Mouse (Mus musculus): ENCODE data around the gene Fgfr2. TPM values are rescaled to one million over a fixed set of nuclear protein-coding genes. Genes with fewer than 3 reads are reported as not detected.

Gene Fgfr2
- polyA plus RNA-seq, 1 experiment from 2014 or later, result 137 TPM

DNA sequence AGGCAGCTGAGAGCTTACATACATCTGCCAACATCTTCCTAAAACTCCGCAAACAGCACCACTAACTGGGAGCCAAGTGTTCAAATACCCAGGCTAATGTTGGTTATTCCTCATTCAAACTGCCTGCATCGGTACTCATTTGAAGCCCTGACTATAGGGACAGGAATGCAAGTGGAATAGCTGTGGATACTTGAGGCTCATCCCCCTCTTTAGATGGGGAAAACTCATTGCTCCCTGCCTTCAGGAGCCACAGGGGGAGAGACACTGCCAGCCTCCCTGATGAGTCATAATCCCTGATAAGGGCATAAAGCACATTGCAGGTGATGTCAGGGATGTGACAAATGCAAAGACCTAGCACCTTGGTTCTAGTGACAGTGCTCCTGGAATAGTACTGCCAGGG, 2814.0 kb downstream of the Fgfr2 start:
- no peak for ATAC-seq (ENCODE audit: insufficient number of reproducible peaks, low FRiP score, low TSS enrichment, low read depth)
- Histone ChIP-seq H3K36me3 (no peaks in the 10 kb centered on the region), H3K27me3 (no peaks in the 10 kb centered on the region), H3K4me3 (replicated peaks) (no peak overlapping the region), H3K9me3 (replicated peaks) (no peaks in the 10 kb centered on the region), H3K4me1 (peaks cover 7% of the 10 kb centered on the region), H3K4me2 (replicated peaks) (no peak overlapping the region), H3K9ac (no peak overlapping the region), H3K27ac (replicated peaks) (0 out of 2 replicates have a peak overlapping the region, but pooled peaks have one; percentile 3)
- WGBS, result 70% methylated on average over 2 of the region's 2 CpGs

DNA sequence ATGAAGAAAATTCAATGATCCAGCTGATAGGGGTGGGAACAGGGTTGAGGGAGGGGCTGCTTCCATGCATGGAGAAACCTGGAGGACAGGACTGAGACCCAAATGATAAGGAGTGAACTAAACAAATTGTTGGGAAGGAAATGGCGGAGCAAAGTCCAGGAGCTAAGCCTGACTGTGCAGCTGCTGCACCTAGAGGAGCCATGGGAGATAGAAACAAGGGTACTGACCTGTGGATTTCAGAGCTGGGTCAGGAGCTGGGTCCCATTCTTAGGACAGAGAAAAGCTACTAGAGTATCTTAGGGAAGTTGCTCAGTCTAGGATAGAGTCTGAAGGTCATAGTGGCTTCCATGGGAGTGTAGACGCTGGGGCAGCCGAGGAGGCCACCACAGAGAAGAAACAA, 2816.1 kb downstream of the Fgfr2 start:
- H3K9ac ChIP-seq, result no peak overlapping the region
- H3K4me2 ChIP-seq (replicated peaks), result no peak overlapping the region
- no peak overlapping the region for H3K4me3 ChIP-seq (replicated peaks)
- peaks cover 20% of the 10 kb centered on the region for H3K4me1 ChIP-seq
- H3K27me3 ChIP-seq, result no peaks in the 10 kb centered on the region
- no peaks in the 10 kb centered on the region for H3K9me3 ChIP-seq (replicated peaks)
- no peak for ATAC-seq (ENCODE audit: insufficient number of reproducible peaks, low FRiP score, low TSS enrichment, low read depth)
- H3K36me3 ChIP-seq, result no peaks in the 10 kb centered on the region
- 89% methylated on average over 3 of the region's 3 CpGs for WGBS
- H3K27ac ChIP-seq (replicated peaks), result no peak overlapping the region

DNA sequence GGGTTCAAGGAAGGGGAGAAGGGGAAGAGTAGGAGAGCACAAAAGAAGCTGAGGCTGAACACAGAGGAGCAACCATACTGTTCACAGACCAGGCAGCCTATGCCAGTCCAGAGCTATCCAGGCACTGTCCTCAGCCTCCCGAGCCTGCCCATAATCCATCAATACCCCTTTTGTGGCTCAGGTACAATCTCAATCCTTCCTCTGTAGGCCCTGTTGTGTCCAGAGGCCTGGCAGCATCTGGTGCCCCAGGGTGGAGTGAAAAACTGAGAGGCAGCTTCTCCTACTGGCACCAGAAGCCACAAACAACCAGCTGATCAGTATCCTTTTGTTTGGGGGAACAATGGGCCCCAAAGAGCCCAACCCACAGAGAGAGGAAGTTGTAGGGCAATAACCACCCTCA, 2818.5 kb downstream of the Fgfr2 start:
- ATAC-seq (ENCODE audit: insufficient number of reproducible peaks, low FRiP score, low TSS enrichment, low read depth), result no peak
- no peak overlapping the region for H3K4me2 ChIP-seq (replicated peaks)
- H3K36me3 ChIP-seq, result no peaks in the 10 kb centered on the region
- WGBS, result 56% methylated on average over 1 of the region's 1 CpGs
- H3K9me3 ChIP-seq (replicated peaks), result no peaks in the 10 kb centered on the region
- H3K9ac ChIP-seq, result no peak overlapping the region
- peaks cover 23% of the 10 kb centered on the region for H3K4me1 ChIP-seq
- no peak overlapping the region for H3K4me3 ChIP-seq (replicated peaks)
- no peaks in the 10 kb centered on the region for H3K27me3 ChIP-seq
- H3K27ac ChIP-seq (replicated peaks), result no peak overlapping the region

DNA sequence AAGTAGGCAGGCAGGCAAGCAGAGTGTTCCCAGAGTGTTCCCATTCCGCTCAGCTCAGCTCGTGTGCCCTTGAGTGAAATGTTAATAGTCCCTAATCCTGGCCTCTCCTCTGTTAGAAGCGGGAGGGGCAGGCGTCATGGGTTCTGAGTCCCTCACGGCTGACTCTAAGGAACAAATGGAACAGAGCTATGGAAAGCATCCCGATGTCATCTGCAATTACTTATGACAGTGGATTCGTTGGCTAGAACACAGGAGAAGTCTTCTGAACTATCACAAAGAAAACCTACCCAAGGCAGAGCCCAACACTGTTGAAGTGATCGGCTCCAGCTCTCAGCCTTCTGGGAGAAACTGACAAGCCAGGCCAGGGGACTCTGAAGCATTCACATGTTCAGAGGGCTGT, 2819.7 kb downstream of the Fgfr2 start:
- Histone ChIP-seq H3K9me3 (replicated peaks) (no peaks in the 10 kb centered on the region), H3K36me3 (no peaks in the 10 kb centered on the region), H3K4me3 (replicated peaks) (no peak overlapping the region), H3K9ac (no peak overlapping the region), H3K4me2 (replicated peaks) (no peak overlapping the region), H3K4me1 (peaks cover 30% of the 10 kb centered on the region), H3K27ac (replicated peaks) (peak overlapping the region; percentile 73), H3K27me3 (no peaks in the 10 kb centered on the region)
- ATAC-seq (ENCODE audit: insufficient number of reproducible peaks, low FRiP score, low TSS enrichment, low read depth), result peak; percentile 40; the same call in 1 of the 2 replicates
- WGBS, result 26% methylated on average over 8 of the region's 8 CpGs

DNA sequence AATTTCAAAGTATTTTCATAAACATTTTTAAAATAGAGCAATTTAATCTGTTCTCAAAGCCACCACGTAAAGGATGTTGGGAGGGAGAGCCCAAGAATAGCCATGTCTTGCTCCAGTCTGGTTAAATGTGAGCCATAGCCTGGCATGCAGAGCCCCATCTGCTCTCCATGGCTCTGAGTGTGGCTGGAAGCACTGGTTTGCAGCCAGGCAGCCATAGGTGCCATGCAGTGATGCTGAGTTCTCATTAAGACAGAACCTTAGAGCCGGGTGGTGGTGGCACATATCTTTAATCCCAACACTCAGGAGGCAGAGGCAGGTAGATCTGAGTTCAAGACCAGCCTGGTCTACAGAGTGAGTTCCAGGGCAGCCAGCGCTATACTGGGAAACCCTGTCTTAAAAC, 2822.5 kb downstream of the Fgfr2 start:
- no peak overlapping the region for H3K27ac ChIP-seq (replicated peaks)
- no peak overlapping the region for H3K4me3 ChIP-seq (replicated peaks)
- no peak for ATAC-seq (ENCODE audit: insufficient number of reproducible peaks, low FRiP score, low TSS enrichment, low read depth)
- no peaks in the 10 kb centered on the region for H3K36me3 ChIP-seq
- no peak overlapping the region for H3K4me2 ChIP-seq (replicated peaks)
- H3K27me3 ChIP-seq, result no peaks in the 10 kb centered on the region
- no peaks in the 10 kb centered on the region for H3K9me3 ChIP-seq (replicated peaks)
- whole genome bisulfite sequencing, result 88% methylated on average over 3 of the region's 3 CpGs
- H3K4me1 ChIP-seq, result peaks cover 31% of the 10 kb centered on the region
- no peak overlapping the region for H3K9ac ChIP-seq

DNA sequence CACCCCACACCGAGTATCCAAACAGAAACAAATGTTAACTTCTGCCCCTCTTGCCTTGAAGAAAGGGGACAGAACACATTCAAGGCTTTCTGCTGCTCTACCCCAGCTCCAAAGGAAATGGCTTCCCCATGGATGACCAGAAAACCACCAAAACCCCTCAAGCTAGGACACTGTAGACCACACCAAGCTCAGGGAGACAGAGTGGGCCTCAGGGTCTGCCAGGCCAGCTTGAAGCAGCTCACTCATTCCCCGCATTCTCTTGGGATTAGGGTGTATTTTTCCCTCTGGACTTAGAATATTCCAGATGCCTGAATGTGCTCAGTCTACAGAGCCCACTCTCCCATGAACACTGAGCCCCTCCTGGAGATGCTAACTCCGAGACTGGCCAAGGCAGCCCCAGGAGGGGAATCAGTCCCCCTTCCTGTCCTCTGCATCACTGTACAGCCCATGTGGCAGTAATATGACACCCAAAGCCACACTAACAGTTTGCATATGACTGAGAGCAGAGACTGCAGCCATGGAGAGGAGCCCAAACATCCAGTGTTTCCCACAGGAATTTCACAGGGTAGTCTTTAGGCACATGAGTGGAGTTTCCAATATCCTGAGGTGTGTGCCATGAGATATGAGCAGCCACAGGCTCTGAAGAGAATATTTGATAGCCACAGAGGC, 2824.1 kb downstream of the Fgfr2 start:
- H3K9me3 ChIP-seq (replicated peaks), result no peaks in the 10 kb centered on the region
- H3K4me3 ChIP-seq (replicated peaks), result no peak overlapping the region
- H3K27me3 ChIP-seq, result no peaks in the 10 kb centered on the region
- 29% methylated on average over 3 of the region's 3 CpGs for WGBS
- H3K27ac ChIP-seq (replicated peaks), result peak overlapping the region; percentile 84
- peaks cover 30% of the 10 kb centered on the region for H3K4me1 ChIP-seq
- no peak overlapping the region for H3K4me2 ChIP-seq (replicated peaks)
- ATAC-seq (ENCODE audit: insufficient number of reproducible peaks, low FRiP score, low TSS enrichment, low read depth), result peak; percentile 87
- H3K36me3 ChIP-seq, result no peaks in the 10 kb centered on the region
- no peak overlapping the region for H3K9ac ChIP-seq

DNA sequence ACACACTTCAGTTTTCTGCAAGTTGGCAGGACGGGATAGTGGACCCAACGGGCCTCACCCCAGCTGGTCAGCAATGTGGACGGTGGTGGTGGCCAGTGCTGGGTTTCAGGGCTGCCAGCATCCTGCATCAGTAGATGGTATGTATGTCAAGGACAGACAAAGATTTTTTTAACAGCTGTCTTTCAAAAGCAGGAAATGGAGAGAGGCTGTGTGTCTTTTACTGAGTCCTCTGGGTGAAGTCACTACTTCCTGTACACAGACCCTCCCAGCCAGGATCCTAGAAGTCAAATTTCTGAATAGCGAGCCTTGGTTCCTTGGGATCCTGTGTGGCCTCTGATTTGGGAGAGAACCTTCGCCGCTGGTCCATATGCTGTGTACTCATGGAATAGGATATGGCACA, 2832.0 kb downstream of the Fgfr2 start:
- no peak overlapping the region for H3K4me2 ChIP-seq (replicated peaks)
- H3K4me1 ChIP-seq, result peaks cover 60% of the 10 kb centered on the region
- no peak overlapping the region for H3K4me3 ChIP-seq (replicated peaks)
- WGBS, result 67% methylated on average over 6 of the region's 6 CpGs
- no peaks in the 10 kb centered on the region for H3K9me3 ChIP-seq (replicated peaks)
- no peak for ATAC-seq (ENCODE audit: insufficient number of reproducible peaks, low FRiP score, low TSS enrichment, low read depth)
- H3K9ac ChIP-seq, result no peak overlapping the region
- H3K27ac ChIP-seq (replicated peaks), result peak overlapping the region; percentile 89; the same call in 1 of the 2 replicates
- H3K36me3 ChIP-seq, result no peaks in the 10 kb centered on the region
- H3K27me3 ChIP-seq, result no peaks in the 10 kb centered on the region

DNA sequence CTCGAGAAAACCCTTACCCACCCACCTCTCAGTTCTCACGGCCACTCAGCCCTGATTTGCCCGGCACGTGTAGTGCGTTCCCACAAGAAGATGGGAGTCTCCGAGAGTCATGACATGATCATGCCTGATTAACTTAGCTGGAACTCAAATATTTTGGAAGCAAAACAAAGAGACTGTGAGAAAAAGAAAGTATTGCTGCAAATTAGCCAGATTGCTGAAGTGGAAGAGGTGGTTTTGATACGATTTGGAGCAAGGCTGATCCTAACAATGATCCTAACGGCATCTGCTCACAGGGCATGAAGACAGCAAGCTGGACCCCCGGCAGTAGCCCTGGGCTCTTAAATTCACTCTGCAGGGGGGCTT, 2833.7 kb downstream of the Fgfr2 start:
- Histone ChIP-seq H3K27me3 (no peaks in the 10 kb centered on the region), H3K4me1 (peaks cover 62% of the 10 kb centered on the region), H3K4me2 (replicated peaks) (peak overlapping the region; percentile 38), H3K27ac (replicated peaks) (peak overlapping the region; percentile 89), H3K9ac (no peak overlapping the region), H3K36me3 (no peaks in the 10 kb centered on the region), H3K4me3 (replicated peaks) (no peak overlapping the region), H3K9me3 (replicated peaks) (no peaks in the 10 kb centered on the region)
- WGBS, result 12% methylated on average over 9 of the region's 9 CpGs
- no peak for ATAC-seq (ENCODE audit: insufficient number of reproducible peaks, low FRiP score, low TSS enrichment, low read depth)

DNA sequence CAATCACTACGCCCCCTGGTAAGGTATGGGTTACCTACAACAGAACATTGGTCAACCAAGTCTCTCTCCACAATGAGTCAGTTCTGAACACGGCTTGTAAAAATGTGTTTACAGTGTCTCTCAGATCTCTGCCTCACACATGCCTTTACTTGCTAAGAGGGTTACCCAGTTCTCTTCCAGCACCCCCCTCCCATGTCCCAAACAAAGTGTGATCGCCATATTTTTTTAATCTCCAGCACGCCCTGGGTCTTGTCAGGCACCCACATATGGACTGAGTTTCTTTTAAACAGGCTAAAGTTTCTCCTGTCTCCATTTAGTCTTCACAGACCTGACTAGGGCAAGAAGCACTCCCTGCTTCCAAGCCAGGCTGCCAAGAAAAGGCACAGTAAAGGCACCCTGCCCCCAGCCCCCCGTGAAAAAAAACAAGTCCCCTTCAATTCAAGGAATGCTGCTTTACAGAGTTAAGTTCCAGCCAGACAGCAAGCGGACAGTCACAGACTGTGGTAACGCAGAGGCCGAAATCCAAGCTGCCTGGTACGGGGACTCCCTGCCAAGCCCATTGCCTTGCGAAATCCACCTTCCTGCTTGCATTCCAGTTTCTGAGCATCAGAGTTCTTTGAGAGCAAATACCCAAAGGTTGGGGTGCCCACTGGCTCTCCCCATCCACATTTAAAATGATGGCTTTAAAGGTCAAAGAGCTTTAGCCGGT, 2834.3 kb downstream of the Fgfr2 start:
- Histone ChIP-seq H3K4me3 (replicated peaks) (no peak overlapping the region), H3K36me3 (no peaks in the 10 kb centered on the region), H3K27me3 (no peaks in the 10 kb centered on the region), H3K9me3 (replicated peaks) (no peaks in the 10 kb centered on the region), H3K27ac (replicated peaks) (peak overlapping the region; percentile 89), H3K4me2 (replicated peaks) (peak overlapping the region; percentile 38), H3K4me1 (peaks cover 62% of the 10 kb centered on the region), H3K9ac (no peak overlapping the region)
- 10% methylated on average over 11 of the region's 11 CpGs for WGBS
- ATAC-seq (ENCODE audit: insufficient number of reproducible peaks, low FRiP score, low TSS enrichment, low read depth), result peak; percentile 78

DNA sequence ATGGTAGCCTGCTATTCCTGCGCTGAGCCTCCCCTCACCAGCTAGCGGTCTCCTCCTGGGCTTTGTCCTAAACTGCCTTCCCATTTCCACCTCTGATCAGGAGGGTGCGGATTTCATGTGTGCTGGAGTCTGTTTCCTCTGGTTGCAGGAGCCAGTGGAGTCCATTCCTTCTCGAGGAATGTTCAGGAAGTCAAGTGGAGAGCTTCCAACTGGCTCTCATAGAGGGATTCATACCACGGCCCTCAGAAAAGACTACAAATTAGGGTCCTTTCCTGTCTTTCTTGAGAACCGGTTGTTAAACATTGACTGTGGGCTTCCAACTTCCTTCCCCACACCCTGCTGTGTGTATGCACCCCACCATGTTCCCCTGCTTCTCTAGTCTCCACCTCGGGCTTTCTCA, 2834.9 kb downstream of the Fgfr2 start:
- Histone ChIP-seq H3K9me3 (replicated peaks) (no peaks in the 10 kb centered on the region), H3K9ac (no peak overlapping the region), H3K4me1 (peaks cover 62% of the 10 kb centered on the region), H3K27ac (replicated peaks) (peak overlapping the region; percentile 89), H3K36me3 (no peaks in the 10 kb centered on the region), H3K27me3 (no peaks in the 10 kb centered on the region), H3K4me3 (replicated peaks) (no peak overlapping the region), H3K4me2 (replicated peaks) (peak overlapping the region; percentile 38; the same call in 1 of the 2 replicates)
- no peak for ATAC-seq (ENCODE audit: insufficient number of reproducible peaks, low FRiP score, low TSS enrichment, low read depth)
- 34% methylated on average over 7 of the region's 7 CpGs for WGBS

DNA sequence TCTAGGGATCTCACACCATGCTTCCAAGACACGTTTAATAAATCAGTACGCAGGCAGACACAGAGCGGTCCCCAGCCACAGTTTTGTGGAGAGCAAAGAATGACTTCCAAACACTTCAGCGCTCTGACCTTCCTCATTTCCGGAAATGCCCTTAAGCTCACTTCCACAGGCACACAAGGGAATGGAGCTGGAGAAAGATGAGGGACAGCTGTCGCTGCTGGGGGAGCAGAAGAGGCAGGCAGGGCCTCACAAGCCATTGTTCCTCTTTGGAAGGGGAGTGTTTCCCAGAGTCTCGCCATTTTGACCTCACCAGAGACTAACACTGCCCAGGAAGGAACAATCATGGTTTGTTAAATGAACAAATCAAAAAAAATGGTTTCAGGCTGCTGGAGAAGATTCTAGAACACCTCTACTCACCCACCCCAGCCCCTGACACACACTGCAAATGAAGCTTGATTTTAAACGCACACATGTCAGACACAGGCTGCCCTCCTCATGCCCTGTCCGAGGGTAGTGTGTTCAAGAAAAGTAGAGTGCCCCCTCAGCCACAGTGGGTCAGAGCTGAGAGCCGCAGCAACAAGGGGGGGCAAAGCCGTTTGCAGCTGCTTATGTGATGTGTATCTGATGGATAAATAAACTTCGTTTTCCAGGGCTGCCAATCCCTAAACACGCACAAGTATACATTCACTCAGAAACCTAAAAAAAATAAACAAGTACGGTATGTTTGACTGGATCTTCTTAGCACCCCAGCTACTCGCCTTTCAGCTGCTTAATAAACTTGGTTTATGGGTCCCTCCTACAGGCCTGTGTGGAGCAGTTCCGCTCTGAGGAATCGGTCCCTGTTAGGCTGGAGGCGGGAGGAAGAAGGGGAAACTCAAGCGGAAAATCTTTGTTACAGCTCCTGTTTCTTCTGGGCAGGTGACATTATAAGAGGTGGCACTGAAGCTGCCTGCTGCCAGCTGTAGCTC, 2844.1 kb downstream of the Fgfr2 start:
- Histone ChIP-seq H3K4me2 (replicated peaks) (no peak overlapping the region), H3K27me3 (no peaks in the 10 kb centered on the region), H3K4me3 (replicated peaks) (no peak overlapping the region), H3K36me3 (no peaks in the 10 kb centered on the region), H3K4me1 (peaks cover 20% of the 10 kb centered on the region), H3K27ac (replicated peaks) (peak overlapping the region; percentile 55), H3K9me3 (replicated peaks) (no peaks in the 10 kb centered on the region), H3K9ac (no peak overlapping the region)
- ATAC-seq (ENCODE audit: insufficient number of reproducible peaks, low FRiP score, low TSS enrichment, low read depth), result no peak
- WGBS, result 44% methylated on average over 19 of the region's 19 CpGs

All from embryonic facial prominence, embryonic 15.5 days (tissue).